Mouse (Mus musculus): Measurements from ENCODE around the gene Ess2. TPM values are rescaled to one million over a fixed set of nuclear protein-coding genes. Genes with fewer than 3 reads are reported as not detected.

Gene Ess2
- total RNA-seq, 2 experiments from 2014 or later, result 28.1 to 28.5 TPM

- peak; percentile 94 for DNase-seq
Measured at GRCm38 (mm10) chr16:17921325-17922162, 10.4 kb upstream of the Ess2 start.

- no peak for DNase-seq
Measured at GRCm38 (mm10) chr16:17920586-17920985, 9.4 kb upstream of the Ess2 start.

DNA sequence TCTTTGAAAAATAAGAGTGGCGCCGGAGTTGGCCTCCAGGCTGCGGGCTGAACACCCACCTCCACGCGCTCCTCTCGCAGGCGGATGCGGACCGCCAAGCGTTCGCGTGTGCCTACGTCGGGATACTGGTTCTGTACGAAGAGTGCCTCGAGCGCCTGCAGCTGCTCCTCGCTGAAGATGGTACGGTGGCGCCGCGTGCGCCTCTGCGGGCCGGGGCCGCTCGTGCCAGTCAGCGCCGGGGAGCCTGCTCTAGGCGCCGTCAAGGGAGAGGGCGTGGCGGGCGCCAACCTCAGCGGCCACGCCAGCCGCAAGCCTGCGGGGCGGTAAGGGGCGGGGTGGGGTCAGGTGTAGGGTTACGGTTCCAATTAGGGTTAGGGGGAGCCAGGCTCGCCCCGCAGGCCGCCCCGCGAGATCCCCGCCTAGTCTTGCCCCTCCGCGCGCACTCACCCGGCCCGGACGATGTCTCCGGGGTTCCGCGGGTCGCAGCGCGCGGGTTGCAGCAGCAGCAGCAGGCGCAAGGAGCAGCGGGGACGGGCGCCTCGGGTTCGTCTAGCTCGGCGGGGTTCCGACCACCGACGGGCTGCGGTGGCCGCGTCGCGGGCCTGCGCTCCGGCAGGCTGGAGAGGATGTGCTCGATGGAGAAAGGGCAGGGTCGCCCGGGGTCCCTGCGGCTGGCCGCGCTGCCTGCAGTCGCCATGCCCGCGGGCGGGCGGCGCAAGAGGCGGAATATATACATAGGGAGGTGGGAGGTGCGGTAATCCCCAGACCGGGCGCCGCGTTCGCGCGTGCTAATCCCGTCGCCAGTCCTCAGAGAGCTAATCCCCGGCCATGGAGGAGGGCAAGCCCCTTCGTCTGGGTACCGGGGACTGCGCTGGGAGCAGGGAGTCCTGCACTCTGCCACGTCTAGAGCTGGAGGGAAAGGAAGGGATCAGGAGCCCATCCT lies 3.4 kb upstream of the Ess2 start, which contains the start of gene Gsc2:
Gene Gsc2, minus strand, starts transcription at position 753 of the 943 bp plus-strand sequence.
- no peak for DNase-seq

GRCm38 (mm10) chr16:17898462-17898861 lies 12.7 kb downstream of the Ess2 start, which contains the start of the genes Dgcr2 and Tssk2:
Gene Dgcr2 (minus strand): TSS chr16:17898562.
Gene Tssk2 (plus strand): TSS chr16:17898637.
- DNase-seq, result no peak

GRCm38 (mm10) chr16:17896091-17896490 lies 15.1 kb downstream of the Ess2 start:
- DNase-seq, result no peak

DNA sequence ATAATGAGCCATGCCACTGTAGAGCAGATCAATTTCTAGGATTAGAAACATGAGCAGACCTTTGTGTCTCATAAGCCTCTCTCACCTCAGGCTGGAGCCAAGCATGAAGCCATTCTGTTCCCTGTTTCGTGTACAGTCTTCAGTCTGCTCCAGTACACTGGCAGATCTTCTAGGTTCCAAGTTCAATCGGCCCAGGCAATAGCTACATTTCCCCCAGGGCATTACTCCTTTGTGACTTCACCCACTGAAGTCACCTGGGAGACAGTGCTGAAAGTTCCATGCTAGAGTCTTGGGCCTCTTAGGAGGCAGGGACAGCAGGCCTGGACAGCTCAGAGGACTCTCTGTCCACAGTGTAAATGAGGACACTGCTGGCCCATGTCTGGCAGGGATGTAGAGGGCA lies 17.2 kb downstream of the Ess2 start, which contains the start of gene Tssk1:
Gene Tssk1, plus strand, starts transcription at position 301 of the 400 bp plus-strand sequence.
- DNase-seq, result no peak

GRCm38 (mm10) chr16:17892606-17893005 lies 18.5 kb downstream of the Ess2 start:
- DNase-seq, result no peak

GRCm38 (mm10) chr16:17891567-17891959 lies 19.6 kb downstream of the Ess2 start, which contains the start of gene Gm20518:
Gene Gm20518 (minus strand): TSS chr16:17891671.
- DNase-seq, result peak; percentile 98

- DNase-seq, result peak; percentile 34 to 47
Measured at GRCm38 (mm10) chr16:17890917-17891566, 20.1 kb downstream of the Ess2 start.

- DNase-seq, result no peak
Measured at GRCm38 (mm10) chr16:17890342-17890727, 20.8 kb downstream of the Ess2 start.

- no peak for DNase-seq
Measured at GRCm38 (mm10) chr16:17889689-17890341, 21.3 kb downstream of the Ess2 start.

GRCm38 (mm10) chr16:17884116-17884515 lies 27.0 kb downstream of the Ess2 start:
- no peak for DNase-seq

- DNase-seq, result no peak
Measured at GRCm38 (mm10) chr16:17882196-17882595, 29.0 kb downstream of the Ess2 start.

DNA sequence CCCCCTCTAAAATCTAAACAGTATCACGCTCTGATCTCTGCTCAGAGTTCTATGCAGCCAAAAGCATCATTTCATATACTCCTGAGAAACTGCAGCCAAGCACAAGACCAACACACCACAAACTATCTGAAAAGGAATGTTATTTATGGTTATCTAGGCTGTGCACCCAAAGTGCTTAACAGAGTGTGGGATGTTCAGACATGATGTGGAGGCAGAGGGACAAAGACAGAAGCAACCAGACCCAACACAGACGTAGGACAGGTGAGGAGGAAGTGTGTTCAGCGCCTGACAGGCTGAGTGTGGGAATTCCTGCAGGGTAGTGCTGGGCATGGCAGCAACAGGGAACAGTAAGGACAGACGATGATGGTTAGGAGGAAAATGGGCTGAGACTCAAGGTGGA lies 31.6 kb downstream of the Ess2 start:
- no peak for DNase-seq

DNA sequence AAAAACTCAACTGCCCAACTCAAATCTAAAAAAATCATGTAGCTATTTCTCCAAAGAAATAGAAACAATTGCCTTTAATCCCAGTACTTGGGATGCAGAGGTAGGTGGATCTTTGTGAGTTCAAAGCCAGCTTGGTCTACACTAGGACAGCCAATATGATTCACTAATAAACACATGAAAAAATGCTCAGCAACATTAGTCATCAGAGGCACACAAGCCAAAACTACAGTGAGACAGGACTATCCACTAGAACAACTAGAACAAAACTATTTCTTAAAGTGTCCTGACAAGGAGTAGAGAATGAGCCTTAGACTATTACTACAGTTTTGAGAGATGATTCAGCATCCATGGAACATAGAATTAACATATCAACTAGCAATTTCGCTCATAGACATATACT lies 35.1 kb downstream of the Ess2 start:
- no peak for DNase-seq

DNA sequence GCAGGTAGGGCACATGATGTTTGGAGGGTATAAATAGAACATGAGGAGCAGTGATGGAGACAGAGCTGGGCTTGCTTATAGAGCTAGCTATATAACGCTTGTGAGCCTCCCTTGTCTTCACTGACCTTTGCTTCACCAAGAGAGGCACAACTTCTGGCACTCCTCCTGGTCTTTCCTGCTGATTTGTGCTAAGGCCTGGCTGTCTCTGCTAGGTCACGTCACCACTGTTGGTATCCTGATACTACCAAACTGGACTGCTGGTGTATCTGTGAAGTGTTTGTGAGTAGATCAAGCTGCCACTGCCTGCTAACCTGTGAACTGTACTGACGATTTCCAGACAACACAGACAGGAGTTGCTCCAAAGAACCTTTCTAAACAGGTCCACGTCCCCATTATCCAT lies 36.0 kb downstream of the Ess2 start:
- no peak for DNase-seq

DNA sequence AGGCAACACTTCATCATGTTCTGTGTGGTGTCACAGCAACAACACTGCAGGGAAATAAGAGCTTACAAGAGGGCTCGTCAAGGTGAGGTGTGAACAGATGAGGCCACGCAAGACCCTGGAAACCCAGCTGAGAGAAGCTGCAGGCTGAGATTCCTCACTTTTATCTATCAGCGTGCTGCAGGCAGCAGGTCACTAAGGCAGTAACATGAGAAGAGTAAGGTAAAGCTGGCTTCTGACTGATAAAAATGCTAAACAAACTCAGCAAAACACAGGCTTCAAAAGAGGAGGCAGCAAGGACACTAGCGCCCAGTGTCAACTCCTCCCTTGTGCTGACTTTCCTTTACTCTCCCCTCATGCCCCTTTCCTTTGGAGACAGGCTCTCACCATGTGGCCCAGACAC lies 38.2 kb downstream of the Ess2 start:
- no peak for DNase-seq

DNA sequence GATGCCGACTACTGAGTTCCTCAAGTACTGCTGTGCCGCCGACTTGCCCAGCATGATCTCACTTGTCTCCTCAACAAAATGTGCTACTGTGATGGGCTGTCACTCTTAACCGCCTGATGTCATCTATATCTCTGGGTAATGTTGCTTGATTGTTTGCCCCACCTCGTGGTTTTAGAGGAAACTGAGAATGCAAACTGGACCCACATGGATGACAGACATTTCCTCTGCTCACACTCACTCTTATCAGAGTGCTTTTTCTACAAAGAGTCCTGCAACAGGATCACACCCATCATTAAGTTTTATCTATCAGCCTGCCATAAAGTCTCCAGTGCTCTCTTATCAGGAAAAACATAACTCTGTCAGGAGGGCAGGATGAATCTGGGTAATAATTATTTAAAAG lies 39.9 kb downstream of the Ess2 start:
- DNase-seq, result no peak

- DNase-seq, result no peak
Measured at GRCm38 (mm10) chr16:17865770-17866169, 45.4 kb downstream of the Ess2 start.

DNA sequence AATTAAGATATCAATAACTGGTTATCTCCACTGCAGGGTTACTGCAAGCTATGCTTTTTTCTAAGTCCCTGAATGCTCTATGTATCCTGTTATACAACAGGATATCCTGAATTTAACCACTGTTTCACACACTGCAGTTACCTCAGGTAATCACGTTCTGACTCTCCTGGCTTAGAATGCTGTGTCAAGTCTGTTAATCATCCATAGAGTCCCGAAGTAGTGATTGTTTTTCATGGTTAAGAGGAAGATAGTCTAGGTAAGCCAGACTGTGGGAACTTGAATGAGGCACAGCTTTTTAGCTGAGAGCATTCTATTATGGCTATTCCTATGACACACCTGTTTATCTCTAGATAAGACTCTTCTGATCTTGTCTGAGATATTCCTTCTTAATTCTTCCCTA lies 45.9 kb downstream of the Ess2 start:
- no peak for DNase-seq

GRCm38 (mm10) chr16:17858592-17858991 lies 52.6 kb downstream of the Ess2 start:
- no peak for DNase-seq

DNA sequence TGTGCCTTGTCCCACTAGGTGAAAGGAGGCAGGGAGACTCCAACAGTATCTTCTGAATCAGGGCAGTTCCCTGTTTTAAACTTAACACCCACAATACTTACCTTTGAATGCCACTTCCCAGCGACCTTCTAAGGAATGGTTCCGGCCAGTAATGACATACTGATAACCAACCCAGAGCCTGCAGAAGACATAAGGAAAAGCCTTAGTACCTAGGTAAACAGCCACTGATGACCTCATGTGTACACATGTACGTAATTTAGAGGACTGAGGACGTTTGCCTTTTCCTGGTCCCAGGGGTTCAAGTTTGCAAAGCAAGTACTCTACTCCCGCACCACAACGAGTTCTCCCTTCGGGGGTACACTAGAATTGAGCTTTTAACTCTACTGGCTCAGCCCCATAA lies 54.0 kb downstream of the Ess2 start:
- no peak for DNase-seq
